Mouse (Mus musculus): ENCODE measurements at regions not wholly inside any gene's neighbourhood (a gene's known extent, or its start where the extent isn't known, plus 50 kb on each side); places are given as distances from the start of the nearest gene placed in this dataset.

DNA sequence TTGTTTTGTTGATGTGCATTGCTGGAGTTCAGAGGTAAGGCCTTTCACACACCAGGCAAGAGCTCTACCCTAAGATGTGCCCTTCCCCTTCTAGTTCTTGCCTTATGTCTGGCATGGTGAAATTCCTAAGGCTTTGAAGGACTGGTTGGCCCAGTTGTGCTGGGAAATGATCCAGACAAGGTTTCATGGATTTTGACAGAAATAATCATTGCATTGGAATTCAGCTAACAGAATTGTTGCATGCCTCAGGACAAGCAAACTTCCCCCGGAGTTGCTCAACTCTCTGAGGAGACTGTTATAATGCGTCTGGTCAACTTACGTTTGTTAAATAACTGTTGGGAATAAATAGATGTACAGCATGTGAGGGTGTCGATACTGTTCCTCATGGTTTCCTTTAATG, 80.6 kb upstream of the 1700016C15Rik start:
- WGBS: 93% methylated on average over 4 of the region's 4 CpGs
- Histone ChIP-seq H3K36me3 (no peaks in the 10 kb centered on the region), H3K4me3 (no peak overlapping the region), H3K4me2 (replicated peaks) (no peak overlapping the region), H3K9ac (replicated peaks) (no peak overlapping the region), H3K27ac (replicated peaks) (no peak overlapping the region), H3K27me3 (no peaks in the 10 kb centered on the region), H3K4me1 (no peaks in the 10 kb centered on the region), H3K9me3 (no peaks in the 10 kb centered on the region)
- ATAC-seq (replicated peaks): no peak

DNA sequence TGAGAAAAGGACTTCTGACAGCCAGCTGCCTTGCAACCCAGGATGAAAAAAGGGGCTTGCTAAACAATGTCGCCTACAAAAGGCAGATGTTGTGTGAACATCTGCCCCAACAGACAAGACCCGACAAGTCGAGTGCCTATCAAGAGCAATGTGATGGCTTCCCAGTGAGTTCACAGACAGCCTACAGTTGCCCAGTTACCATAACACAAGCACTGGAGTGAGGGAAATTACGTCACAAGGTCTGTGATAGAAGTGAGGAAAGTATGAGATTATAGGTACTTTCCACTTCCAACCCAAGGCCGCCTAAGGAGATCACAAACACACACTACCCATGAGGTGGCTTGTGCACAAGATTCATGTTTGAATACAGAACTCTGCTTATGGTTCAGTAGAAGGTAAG, 78.4 kb upstream of the 1700016C15Rik start:
- H3K4me3 ChIP-seq: no peak overlapping the region
- H3K4me2 ChIP-seq (replicated peaks): no peak overlapping the region
- H3K36me3 ChIP-seq: no peaks in the 10 kb centered on the region
- 83% methylated on average over 5 of the region's 5 CpGs for WGBS
- no peaks in the 10 kb centered on the region for H3K9me3 ChIP-seq
- no peak for ATAC-seq (replicated peaks)
- H3K27me3 ChIP-seq: no peaks in the 10 kb centered on the region
- no peak overlapping the region for H3K9ac ChIP-seq (replicated peaks)
- no peak overlapping the region for H3K27ac ChIP-seq (replicated peaks)
- H3K4me1 ChIP-seq: no peaks in the 10 kb centered on the region

DNA sequence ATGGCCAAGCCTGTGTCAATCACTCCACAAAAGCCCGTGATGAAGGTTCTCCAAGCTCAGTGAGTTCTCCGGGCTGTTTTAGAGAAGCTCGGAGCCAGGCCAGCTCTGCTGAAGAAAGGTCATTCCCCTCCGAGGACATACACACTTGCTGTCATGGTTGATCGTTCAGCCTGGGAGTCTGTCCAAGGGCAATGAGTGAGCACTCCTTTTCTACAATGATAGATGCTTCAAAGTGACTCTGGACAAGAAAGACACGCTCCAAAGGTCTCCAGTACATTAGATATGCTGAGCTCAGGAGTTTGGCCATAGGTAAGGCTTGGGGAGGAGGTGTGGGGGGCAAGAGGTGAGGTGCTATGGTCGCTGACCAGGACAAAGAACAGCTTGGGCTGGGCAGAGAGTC, 66.5 kb upstream of the 1700016C15Rik start:
- H3K9ac ChIP-seq (replicated peaks): no peak overlapping the region
- H3K4me2 ChIP-seq (replicated peaks): no peak overlapping the region
- no peaks in the 10 kb centered on the region for H3K9me3 ChIP-seq
- no peak overlapping the region for H3K4me3 ChIP-seq
- no peaks in the 10 kb centered on the region for H3K36me3 ChIP-seq
- no peaks in the 10 kb centered on the region for H3K27me3 ChIP-seq
- H3K4me1 ChIP-seq: no peaks in the 10 kb centered on the region
- no peak for ATAC-seq (replicated peaks)
- no peak overlapping the region for H3K27ac ChIP-seq (replicated peaks)
- 88% methylated on average over 7 of the region's 7 CpGs for WGBS

DNA sequence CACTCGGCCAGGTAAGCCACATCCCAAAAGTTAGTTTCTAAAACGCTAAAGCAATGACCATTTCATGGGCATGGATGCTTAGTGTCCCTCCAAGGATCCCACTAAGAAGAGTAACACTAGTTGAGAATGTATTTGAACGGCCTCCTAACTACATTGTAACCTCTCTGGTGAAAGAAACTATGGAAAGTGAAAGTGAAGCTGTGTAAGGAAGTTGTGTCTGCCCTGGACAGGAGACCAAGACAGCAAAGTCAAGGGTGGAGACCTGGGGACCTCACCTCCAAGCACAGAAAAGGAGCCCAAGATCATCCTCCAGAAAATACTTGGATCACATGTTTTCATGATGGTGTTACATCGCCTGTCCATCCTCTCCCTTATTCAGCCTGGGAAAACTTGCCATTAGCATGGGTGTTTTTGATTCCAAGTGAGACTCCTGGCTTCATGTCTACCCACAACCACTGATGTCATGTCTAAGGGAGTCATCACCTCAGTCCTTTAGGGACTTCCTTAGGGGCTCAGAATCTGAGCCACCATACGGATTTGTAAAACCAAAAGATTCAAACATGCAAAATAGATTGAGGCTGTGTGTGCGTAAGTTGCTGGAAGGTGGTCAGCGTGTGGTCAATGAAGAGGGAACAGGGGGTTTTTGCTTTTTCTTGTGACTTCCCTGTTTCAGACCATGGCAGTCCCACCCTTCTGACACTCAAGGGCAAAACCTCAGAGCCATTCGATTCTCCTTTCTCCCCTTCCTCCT, 62.4 kb upstream of the 1700016C15Rik start:
- Histone ChIP-seq H3K27ac (replicated peaks) (no peak overlapping the region), H3K36me3 (no peaks in the 10 kb centered on the region), H3K9ac (replicated peaks) (no peak overlapping the region), H3K4me2 (replicated peaks) (no peak overlapping the region), H3K4me1 (no peaks in the 10 kb centered on the region), H3K4me3 (no peak overlapping the region), H3K9me3 (no peaks in the 10 kb centered on the region), H3K27me3 (no peaks in the 10 kb centered on the region)
- WGBS: 91% methylated on average over 8 of the region's 8 CpGs
- ATAC-seq (replicated peaks): no peak

DNA sequence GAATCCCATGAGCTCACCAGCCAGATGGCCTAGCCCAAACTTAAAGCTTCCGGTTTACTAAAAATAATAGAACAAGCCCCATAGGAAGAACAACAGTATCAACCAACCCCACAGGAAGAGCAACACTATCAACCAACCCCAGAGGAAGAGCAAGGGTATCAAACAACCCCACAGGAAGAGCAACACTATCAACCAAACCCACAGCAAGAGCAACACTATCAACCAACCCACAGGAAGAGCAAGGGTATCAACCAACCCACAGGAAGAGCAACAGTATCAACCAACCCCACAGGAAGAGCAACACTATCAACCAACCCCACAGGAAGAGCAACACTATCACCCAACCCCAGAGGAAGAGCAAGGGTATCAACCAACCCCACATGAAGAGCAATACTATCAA, 59.0 kb upstream of the 1700016C15Rik start:
- no peak overlapping the region for H3K27ac ChIP-seq (replicated peaks)
- H3K4me1 ChIP-seq: no peaks in the 10 kb centered on the region
- H3K4me3 ChIP-seq: no peak overlapping the region
- H3K9ac ChIP-seq (replicated peaks): no peak overlapping the region
- H3K9me3 ChIP-seq: no peaks in the 10 kb centered on the region
- H3K27me3 ChIP-seq: no peaks in the 10 kb centered on the region
- no peaks in the 10 kb centered on the region for H3K36me3 ChIP-seq
- 97% methylated on average over 1 of the region's 1 CpGs for WGBS
- no peak overlapping the region for H3K4me2 ChIP-seq (replicated peaks)
- ATAC-seq (replicated peaks): no peak

DNA sequence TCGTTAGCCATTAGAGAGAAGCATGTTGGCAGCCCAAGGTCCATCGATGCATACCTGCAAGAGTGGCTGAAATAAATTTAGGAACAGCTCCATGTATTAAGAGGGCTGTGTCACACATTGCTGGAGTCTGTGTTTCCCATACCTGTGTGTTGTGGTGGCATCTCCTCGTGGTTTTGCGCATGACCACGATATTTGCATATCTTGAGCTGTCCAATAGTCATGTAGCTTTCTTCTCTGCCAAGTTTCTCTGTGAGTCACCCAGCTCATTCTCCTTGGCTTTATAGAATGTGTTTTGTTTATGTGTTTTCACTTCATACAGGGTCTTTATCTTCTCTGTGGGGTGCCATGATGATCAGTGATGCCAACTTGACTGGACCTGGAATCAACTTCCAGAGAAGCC, 53.0 kb upstream of the 1700016C15Rik start:
- ATAC-seq (replicated peaks): no peak
- H3K9ac ChIP-seq (replicated peaks): no peak overlapping the region
- H3K27ac ChIP-seq (replicated peaks): no peak overlapping the region
- H3K4me2 ChIP-seq (replicated peaks): no peak overlapping the region
- no peak overlapping the region for H3K4me3 ChIP-seq
- no peaks in the 10 kb centered on the region for H3K4me1 ChIP-seq
- H3K27me3 ChIP-seq: no peaks in the 10 kb centered on the region
- WGBS: 94% methylated on average over 5 of the region's 5 CpGs
- no peaks in the 10 kb centered on the region for H3K9me3 ChIP-seq
- H3K36me3 ChIP-seq: no peaks in the 10 kb centered on the region

DNA sequence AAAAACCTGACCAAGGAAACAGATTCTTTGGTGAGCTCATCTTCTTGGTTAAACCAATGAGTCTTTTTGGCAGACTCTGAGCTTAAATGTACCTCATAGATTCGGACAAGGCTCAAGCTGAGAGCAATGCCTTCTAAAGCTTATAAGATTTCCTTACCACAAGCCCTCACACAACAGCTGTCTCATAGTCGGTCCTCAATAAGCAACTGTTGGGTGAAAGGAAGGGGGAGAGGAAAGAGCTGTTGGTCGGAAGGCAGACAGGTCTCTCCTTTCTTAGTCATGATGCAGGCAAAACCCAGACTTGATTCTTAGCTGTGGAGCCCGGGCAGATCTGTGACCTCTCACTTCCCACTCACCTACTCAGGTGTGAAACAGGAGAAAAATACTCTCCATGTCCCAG, 50.8 kb upstream of the 1700016C15Rik start:
- no peak overlapping the region for H3K27ac ChIP-seq (replicated peaks)
- peaks cover 8% of the 10 kb centered on the region for H3K4me1 ChIP-seq
- H3K4me2 ChIP-seq (replicated peaks): no peak overlapping the region
- H3K9ac ChIP-seq (replicated peaks): no peak overlapping the region
- 88% methylated on average over 4 of the region's 4 CpGs for WGBS
- H3K27me3 ChIP-seq: no peaks in the 10 kb centered on the region
- no peaks in the 10 kb centered on the region for H3K9me3 ChIP-seq
- no peaks in the 10 kb centered on the region for H3K36me3 ChIP-seq
- no peak for ATAC-seq (replicated peaks)
- H3K4me3 ChIP-seq: no peak overlapping the region
